Mouse (Mus musculus): ENCODE measurements around the gene Btbd35f9.
"Not testable (repeated sequence)": the region's sequence is repeated elsewhere in the genome, so short reads cannot be mapped to it uniquely, and the experiment has no call there.

Btbd35f9 gene

DNA sequence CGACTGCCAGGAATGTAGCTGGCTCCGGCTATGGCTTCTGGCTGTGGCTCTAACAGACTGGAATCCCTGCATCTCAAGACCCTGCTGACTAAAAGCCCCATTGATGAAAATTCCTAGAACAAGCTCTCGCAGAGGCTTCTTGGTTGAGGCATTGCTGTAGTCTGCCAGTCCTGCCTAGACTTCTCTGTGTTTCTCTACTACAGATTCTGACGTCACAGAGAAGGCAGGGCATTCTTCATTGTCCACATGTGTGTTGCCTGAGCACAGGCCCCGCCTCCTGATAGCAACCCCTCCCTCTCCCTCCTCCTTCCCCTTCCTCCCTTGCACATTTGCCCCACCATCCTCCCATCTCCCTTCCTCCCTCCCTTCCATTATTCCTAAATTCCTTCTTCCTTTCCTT is at the start of gene Btbd35f9:
Gene Btbd35f9, minus strand, starts transcription at position 101 of the 400 bp plus-strand sequence.
- not testable (repeated sequence) for DNase-seq

All from embryo, embryonic 11 days (tissue).